Mouse (Mus musculus) stomach, postnatal 0 days (tissue): Measurements from ENCODE around the gene Psmd1.

Experiments
- CTCF ChIP-seq: IDR thresholded peaks from 2 replicates; pipeline ENCODE4 v1.5.1; 2016; ENCODE audit warnings: antibody characterized with exemption, low read depth, mild to moderate bottlenecking, moderate library complexity
- EP300 ChIP-seq: optimal IDR thresholded peaks from 2 replicates; pipeline ENCODE3; 2016; ENCODE audit warnings: antibody characterized with exemption

- TF ChIP-seq CTCF (no peak), EP300 (no peak)
These were observed 71.1 kb downstream of the Psmd1 start for GRCm38 (mm10) chr1:86135315-86135714.
